Mouse (Mus musculus) G1E (cell line): Measurements from ENCODE around the gene Aldh3b2. TPM values are rescaled to one million over a fixed set of nuclear protein-coding genes. Genes with fewer than 3 reads are reported as not detected.

Source experiments
- ATAC-seq: 2 replicates; pipeline ENCODE4 v1.8.0; 2016; ENCODE audit warnings: mild to moderate bottlenecking; ENCODE audit not compliant: insufficient number of reproducible peaks, poor library complexity, low FRiP score, severe bottlenecking; ENCODE audit errors: extremely low read depth
- DNase-seq: peaks from one replicate; pipeline ENCODE4 v3.0.0; 2012; ENCODE audit warnings: low spot score
- H3K27me3 ChIP-seq: 2 replicates; pipeline ENCODE4 v1.6.1; 2012; ENCODE audit warnings: mild to moderate bottlenecking, low read length, inconsistent platforms; ENCODE audit not compliant: insufficient read depth
- H3K36me3 ChIP-seq: replicated peaks from 2 replicates; pipeline ENCODE3; 2012; ENCODE audit warnings: mild to moderate bottlenecking, inconsistent platforms
- H3K4me1 ChIP-seq: 2 replicates; pipeline ENCODE4 v1.6.1; 2012; ENCODE audit warnings: low read depth, low read length, inconsistent platforms, mixed read lengths; ENCODE audit not compliant: insufficient read depth
- H3K4me3 ChIP-seq: 2 replicates; pipeline ENCODE4 v1.5.1; 2012; ENCODE audit warnings: low read depth, mild to moderate bottlenecking, inconsistent platforms, low read length, moderate library complexity, mixed read lengths
- H3K9me3 ChIP-seq: replicated peaks from 2 replicates; pipeline ENCODE4 v1.6.1; 2012; ENCODE audit warnings: inconsistent platforms
- CTCF ChIP-seq: IDR thresholded peaks from 2 replicates; pipeline ENCODE4 v1.5.1; 2012; ENCODE audit warnings: low read depth, low read length, inconsistent platforms, mixed read lengths
- GATA1 ChIP-seq: IDR thresholded peaks from 2 replicates; pipeline ENCODE4 v1.6.1; 2012; ENCODE audit warnings: borderline replicate concordance, low read length, inconsistent platforms, mixed read lengths
- GATA2 ChIP-seq: IDR thresholded peaks from 2 replicates; pipeline ENCODE4 v1.6.1; 2012; ENCODE audit warnings: low read depth, low read length, inconsistent platforms, borderline replicate concordance
- POLR2AphosphoS5 ChIP-seq: IDR thresholded peaks from 2 replicates; pipeline ENCODE4 v1.6.1; 2012; ENCODE audit warnings: low read depth, low read length, inconsistent platforms; ENCODE audit not compliant: insufficient replicate concordance
- TAL1 ChIP-seq: conservative IDR thresholded peaks from 2 replicates; pipeline ENCODE4 v1.6.1; 2012; ENCODE audit warnings: low read depth, low read length, inconsistent platforms, mixed read lengths
- polyA plus RNA-seq: library from polyadenylated mRNA; stranded (reverse); fragments of >175 nt; gene quantifications from 2 replicates; pipeline ENCODE4 v1.2.3, GENCODE M21; 2012
- total RNA-seq, 2 experiments: library from RNA; stranded (forward) in 1 of 2; stranded (reverse) in 1 of 2; fragments of 200-1000 nt in 1 of 2; fragments of >200 nt in 1 of 2; fragmentation: Nextera tagmentation in 1 of 2; gene quantifications; 2 replicates each; pipeline ENCODE4 v1.2.3; 2014 to 2017

Aldh3b2 gene
- total and polyA plus RNA-seq, 3 experiments, result 0.11 TPM; not detected in 2

GRCm38 (mm10) chr19:3945872-3946564 is 26.1 kb upstream of the Aldh3b2 start:
- peak; percentile 56 for DNase-seq
- Histone ChIP-seq H3K4me1 (peaks cover 11% of the 10 kb centered on the region), H3K36me3 (no peaks in the 10 kb centered on the region)

GRCm38 (mm10) chr19:3946715-3947114 is 25.4 kb upstream of the Aldh3b2 start:
- Histone ChIP-seq H3K9me3 (no peaks in the 10 kb centered on the region), H3K4me1 (peaks cover 11% of the 10 kb centered on the region), H3K36me3 (no peaks in the 10 kb centered on the region), H3K27me3 (peaks cover 31% of the 10 kb centered on the region), H3K4me3 (no peak overlapping the region)
- ATAC-seq (peak; percentile 40), DNase-seq (peak; percentile 58)
- TF ChIP-seq CTCF (peak; percentile 74), POLR2AphosphoS5 (no peak)

More at GRCm38 (mm10) chr19:3945872-3946564, 26.1 kb upstream of the Aldh3b2 start:
- Histone ChIP-seq H3K4me3 (no peak overlapping the region), H3K9me3 (no peaks in the 10 kb centered on the region), H3K27me3 (peaks cover 38% of the 10 kb centered on the region)
- TF ChIP-seq GATA1 (no peak), POLR2AphosphoS5 (no peak), CTCF (no peak), TAL1 (no peak), GATA2 (no peak)
- ATAC-seq, result no peak

GRCm38 (mm10) chr19:3947813-3948212 is 24.3 kb upstream of the Aldh3b2 start:
- no peak for DNase-seq
- Histone ChIP-seq H3K4me3 (no peak overlapping the region), H3K27me3 (peaks cover 20% of the 10 kb centered on the region; the same call in 1 of the 2 replicates), H3K4me1 (peaks cover 11% of the 10 kb centered on the region), H3K36me3 (no peaks in the 10 kb centered on the region), H3K9me3 (no peaks in the 10 kb centered on the region)
- ATAC-seq, result no peak
- TF ChIP-seq GATA1, result no peak
- TF ChIP-seq CTCF, result no peak
- TF ChIP-seq POLR2AphosphoS5, result no peak
- TF ChIP-seq GATA2, result no peak
- no peak for TF ChIP-seq TAL1

GRCm38 (mm10) chr19:3948546-3948945 is 23.6 kb upstream of the Aldh3b2 start:
- TF ChIP-seq POLR2AphosphoS5, result no peak
- no peak for TF ChIP-seq CTCF
- no peak for TF ChIP-seq GATA1
- TF ChIP-seq GATA2, result no peak
- no peak for TF ChIP-seq TAL1
- Histone ChIP-seq H3K4me3 (no peak overlapping the region), H3K27me3 (peaks cover 18% of the 10 kb centered on the region; the same call in 1 of the 2 replicates), H3K4me1 (peaks cover 6% of the 10 kb centered on the region; the same call in 1 of the 2 replicates), H3K9me3 (no peaks in the 10 kb centered on the region), H3K36me3 (no peaks in the 10 kb centered on the region)
- DNase-seq, result no peak
- no peak for ATAC-seq

GRCm38 (mm10) chr19:3950331-3950730 is 21.8 kb upstream of the Aldh3b2 start:
- peaks cover 6% of the 10 kb centered on the region; the same call in 1 of the 2 replicates for H3K4me1 ChIP-seq
- H3K9me3 ChIP-seq, result no peaks in the 10 kb centered on the region
- ATAC-seq, result no peak
- H3K27me3 ChIP-seq, result peaks cover 16% of the 10 kb centered on the region; the same call in 1 of the 2 replicates
- no peak for DNase-seq
- no peak for TF ChIP-seq POLR2AphosphoS5
- TF ChIP-seq TAL1, result no peak
- TF ChIP-seq GATA2, result no peak
- no peak for TF ChIP-seq GATA1
- no peak for TF ChIP-seq CTCF
- no peaks in the 10 kb centered on the region for H3K36me3 ChIP-seq
- H3K4me3 ChIP-seq, result no peak overlapping the region

- DNase-seq, result no peak
- Histone ChIP-seq H3K4me1 (peaks cover 3% of the 10 kb centered on the region; the same call in 1 of the 2 replicates), H3K4me3 (no peak overlapping the region)
Observed at GRCm38 (mm10) chr19:3951461-3951860, 20.7 kb upstream of the Aldh3b2 start.

More at GRCm38 (mm10) chr19:3951461-3951860, 20.7 kb upstream of the Aldh3b2 start:
- H3K27me3 ChIP-seq, result peaks cover 22% of the 10 kb centered on the region; the same call in 1 of the 2 replicates
- no peak for ATAC-seq
- H3K36me3 ChIP-seq, result no peaks in the 10 kb centered on the region
- no peaks in the 10 kb centered on the region for H3K9me3 ChIP-seq
- TF ChIP-seq GATA1 (no peak), TAL1 (no peak), POLR2AphosphoS5 (no peak), GATA2 (no peak), CTCF (no peak)
